Mouse (Mus musculus): ENCODE results near the gene Clip4.

Gene Clip4

DNA sequence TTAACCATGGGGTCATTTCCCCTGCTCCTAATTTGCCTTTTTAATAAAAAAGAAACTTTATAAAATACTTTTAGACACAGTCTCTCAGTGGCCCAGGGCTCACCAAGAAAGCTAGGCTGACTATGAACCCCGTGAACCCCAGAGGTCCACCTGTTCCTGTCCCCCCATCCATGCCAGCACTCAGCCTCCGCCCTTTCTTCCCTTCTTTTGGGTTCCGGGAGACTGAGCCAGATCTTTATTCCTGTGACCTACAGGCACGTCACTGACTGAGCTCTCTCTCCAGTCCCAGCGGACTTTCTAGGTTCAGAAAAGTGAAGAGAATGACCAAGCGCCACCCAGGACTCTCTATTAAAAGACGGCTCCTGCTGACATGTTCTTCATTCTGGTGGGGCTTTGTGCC lies 107.2 kb downstream of the Clip4 start:
- DNase-seq, result no peak

DNA sequence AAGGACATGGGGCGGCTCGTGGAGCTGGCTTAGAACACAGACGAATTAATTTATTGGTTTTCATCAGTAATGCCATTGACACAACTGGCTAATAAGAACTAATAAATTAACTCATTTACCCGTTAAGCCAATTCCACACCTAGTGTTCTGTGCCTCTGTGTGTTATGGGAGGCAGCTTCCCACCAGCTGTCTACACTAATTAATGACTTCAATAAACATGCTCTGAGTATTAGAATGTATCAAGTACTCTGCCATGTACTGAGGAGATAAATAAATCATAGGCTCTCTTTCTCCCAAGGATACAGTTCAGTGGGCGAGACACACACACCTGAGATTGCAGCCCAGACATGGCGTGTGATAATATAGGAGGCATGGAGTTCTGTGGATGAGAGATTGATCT lies 113.1 kb downstream of the Clip4 start:
- no peak for DNase-seq

DNA sequence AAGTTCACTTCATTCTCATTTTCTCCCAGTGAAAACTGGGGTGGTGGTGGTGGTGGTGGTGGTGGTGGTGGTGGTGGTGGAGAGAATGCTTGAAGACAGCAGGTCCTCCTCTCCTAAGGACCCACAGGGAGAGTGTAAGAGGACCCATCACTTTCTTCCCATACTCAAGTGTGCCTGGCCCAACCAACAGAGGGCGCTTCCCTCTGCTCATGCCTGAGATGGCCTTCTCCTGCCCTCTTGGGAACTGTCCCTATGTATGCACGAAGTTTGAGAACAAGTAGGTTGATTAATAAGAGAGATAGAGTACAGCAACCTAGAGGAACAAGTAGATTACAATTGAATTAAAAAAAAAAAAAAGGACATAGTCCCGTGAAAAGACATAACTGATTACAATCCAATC lies 140.8 kb downstream of the Clip4 start:
- no peak for DNase-seq

DNA sequence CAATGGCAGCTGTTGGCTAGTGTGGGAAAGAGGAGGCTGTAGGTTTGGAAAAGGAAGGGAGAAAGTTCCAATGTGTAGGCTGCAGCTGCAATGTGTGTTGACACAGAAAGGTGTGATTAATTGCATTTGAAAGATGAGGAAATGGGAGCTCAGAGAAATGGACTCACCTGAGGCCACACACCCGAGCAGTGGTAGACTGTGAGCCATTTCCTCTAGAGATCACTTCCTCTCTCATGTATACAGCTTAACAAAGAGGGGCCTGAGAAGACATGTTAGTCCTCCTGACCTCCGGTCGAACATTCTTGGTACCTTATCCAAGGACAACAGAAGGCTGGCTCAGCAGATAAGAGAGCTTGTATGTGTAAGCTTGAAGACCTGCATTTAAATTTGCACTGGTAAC lies 144.9 kb downstream of the Clip4 start:
- no peak for DNase-seq
